Mouse (Mus musculus): ENCODE data around the gene Otub2. TPM values are rescaled to one million over a fixed set of nuclear protein-coding genes. Genes with fewer than 3 reads are reported as not detected.
A peak's percentile ranks its signal among the peaks of the same experiment; 100 is the strongest.

The Otub2 gene
- 5.6 and 8.1 TPM in 2 replicates for polyA plus RNA-seq (2014; fragmentation: Nextera tagmentation; extraction: Ambion mirVana)

- peak; percentile 96 for DNase-seq (ENCODE audit: low spot score)
These were observed at the start of gene Otub2 for GRCm38 (mm10) chr12:103388505-103389347. TSS of gene Otub2 (plus strand) at chr12:103388682.

GRCm38 (mm10) chr12:103341212-103341611 lies 47.3 kb upstream of the Otub2 start:
- DNase-seq (ENCODE audit: low spot score) = no peak
- no peak overlapping the region for H3K27ac ChIP-seq (ENCODE audit: low read depth)
- H3K4me2 ChIP-seq (ENCODE audit: low read length) = no peak overlapping the region
- H3K36me3 ChIP-seq (ENCODE audit: control insufficient read depth, insufficient read depth, low read length) = no peaks in the 10 kb centered on the region
- ATAC-seq (replicated peaks; ENCODE audit: low FRiP score, low TSS enrichment, low read depth) = no peak
- H3K9ac ChIP-seq (ENCODE audit: low read length) = no peak overlapping the region
- H3K9me3 ChIP-seq (ENCODE audit: control insufficient read depth, low read length) = no peaks in the 10 kb centered on the region
- H3K27me3 ChIP-seq (replicated peaks; ENCODE audit: control insufficient read depth, insufficient read depth, low read length) = no peaks in the 10 kb centered on the region
- 0 out of 2 replicates have a peak, but pooled peaks cover 2% of the 10 kb centered on the region for H3K4me1 ChIP-seq (replicated peaks; ENCODE audit: control insufficient read depth, insufficient read depth, low read length)
- no peak overlapping the region for H3K4me3 ChIP-seq (ENCODE audit: low read depth, low read length)
- WGBS = 84% methylated on average over 5 of the region's 5 CpGs

More at GRCm38 (mm10) chr12:103388505-103389347, at the start of gene Otub2:
- H3K36me3 ChIP-seq (ENCODE audit: control insufficient read depth, insufficient read depth, low read length) = no peaks in the 10 kb centered on the region
- H3K27ac ChIP-seq (ENCODE audit: low read depth) = no peak within 1 kb of the TSS
- H3K4me1 ChIP-seq (replicated peaks; ENCODE audit: control insufficient read depth, insufficient read depth, low read length) = peaks cover 6% of the 10 kb centered on the region
- no peaks in the 10 kb centered on the region for H3K27me3 ChIP-seq (replicated peaks; ENCODE audit: control insufficient read depth, insufficient read depth, low read length)
- peak within 1 kb of the TSS; percentile 64 for H3K4me2 ChIP-seq (ENCODE audit: low read length)
- WGBS = under 1% methylated on average over 58 of the region's 58 CpGs
- peak within 1 kb of the TSS; percentile 75 for H3K9ac ChIP-seq (ENCODE audit: low read length)
- H3K9me3 ChIP-seq (ENCODE audit: control insufficient read depth, low read length) = no peaks in the 10 kb centered on the region
- peak within 1 kb of the TSS; percentile 80 for H3K4me3 ChIP-seq (ENCODE audit: low read depth, low read length)
- peak; percentile 97 for ATAC-seq (replicated peaks; ENCODE audit: low FRiP score, low TSS enrichment, low read depth)

DNA sequence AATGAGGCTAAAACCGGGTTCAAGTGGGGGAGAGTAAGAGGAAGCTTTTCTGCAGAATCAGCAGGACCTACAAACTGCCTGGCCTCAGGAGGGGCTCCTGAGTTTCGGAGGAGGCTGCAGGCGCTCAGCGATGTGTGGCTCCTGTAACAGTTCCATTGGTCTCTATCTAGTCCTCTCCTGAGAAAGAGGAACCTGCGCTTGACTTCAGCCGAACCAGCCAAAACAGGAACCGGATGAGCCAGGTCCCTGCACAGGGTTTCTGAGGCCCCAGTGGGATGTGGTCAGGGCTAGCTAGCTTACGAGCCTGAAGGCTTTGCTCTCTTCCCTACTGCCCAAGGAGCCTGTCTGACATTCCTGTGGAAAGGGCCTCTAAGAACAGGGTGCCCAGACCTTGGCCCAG lies 45.0 kb upstream of the Otub2 start:
- 70% methylated on average over 8 of the region's 8 CpGs for WGBS
- no peaks in the 10 kb centered on the region for H3K9me3 ChIP-seq (ENCODE audit: control insufficient read depth, low read length)

GRCm38 (mm10) chr12:103344934-103345333 lies 43.5 kb upstream of the Otub2 start:
- H3K9me3 ChIP-seq (ENCODE audit: control insufficient read depth, low read length) = no peaks in the 10 kb centered on the region
- WGBS = 68% methylated on average over 7 of the region's 7 CpGs
- H3K27me3 ChIP-seq (replicated peaks; ENCODE audit: control insufficient read depth, insufficient read depth, low read length) = no peaks in the 10 kb centered on the region
- no peaks in the 10 kb centered on the region for H3K4me1 ChIP-seq (replicated peaks; ENCODE audit: control insufficient read depth, insufficient read depth, low read length)
- ATAC-seq (replicated peaks; ENCODE audit: low FRiP score, low TSS enrichment, low read depth) (no peak), DNase-seq (ENCODE audit: low spot score) (no peak)
- no peak overlapping the region for H3K27ac ChIP-seq (ENCODE audit: low read depth)
- no peaks in the 10 kb centered on the region for H3K36me3 ChIP-seq (ENCODE audit: control insufficient read depth, insufficient read depth, low read length)
- no peak overlapping the region for H3K4me3 ChIP-seq (ENCODE audit: low read depth, low read length)
- no peak overlapping the region for H3K9ac ChIP-seq (ENCODE audit: low read length)
- no peak overlapping the region for H3K4me2 ChIP-seq (ENCODE audit: low read length)

More for the DNA sequence above, 45.0 kb upstream of the Otub2 start:
- Histone ChIP-seq H3K9ac (ENCODE audit: low read length) (no peak overlapping the region), H3K36me3 (ENCODE audit: control insufficient read depth, insufficient read depth, low read length) (no peaks in the 10 kb centered on the region), H3K27ac (ENCODE audit: low read depth) (no peak overlapping the region), H3K4me2 (ENCODE audit: low read length) (no peak overlapping the region), H3K27me3 (replicated peaks; ENCODE audit: control insufficient read depth, insufficient read depth, low read length) (no peaks in the 10 kb centered on the region), H3K4me3 (ENCODE audit: low read depth, low read length) (no peak overlapping the region), H3K4me1 (replicated peaks; ENCODE audit: control insufficient read depth, insufficient read depth, low read length) (no peaks in the 10 kb centered on the region)
- ATAC-seq (replicated peaks; ENCODE audit: low FRiP score, low TSS enrichment, low read depth) = no peak
- no peak for DNase-seq (ENCODE audit: low spot score)

DNA sequence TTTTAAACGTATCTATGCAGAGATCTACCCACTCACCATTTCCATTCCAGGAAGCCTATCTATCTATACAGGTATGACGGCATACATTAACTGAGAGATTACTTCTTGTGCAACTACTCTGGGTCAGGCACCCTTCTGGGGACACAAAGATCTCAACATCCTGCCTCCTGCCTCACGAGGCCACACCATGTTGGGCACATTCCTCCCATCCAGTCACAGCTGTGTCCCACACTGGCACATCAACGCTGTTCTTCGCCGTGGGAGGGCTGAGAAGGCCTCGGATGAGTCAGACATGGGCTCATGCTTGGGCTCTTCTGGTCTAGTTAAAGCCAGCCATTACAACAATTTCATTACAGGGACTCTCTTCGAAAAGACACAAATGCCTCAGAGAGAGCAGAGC lies 41.5 kb upstream of the Otub2 start:
- H3K36me3 ChIP-seq (ENCODE audit: control insufficient read depth, insufficient read depth, low read length) = no peaks in the 10 kb centered on the region
- 84% methylated on average over 8 of the region's 8 CpGs for WGBS

DNA sequence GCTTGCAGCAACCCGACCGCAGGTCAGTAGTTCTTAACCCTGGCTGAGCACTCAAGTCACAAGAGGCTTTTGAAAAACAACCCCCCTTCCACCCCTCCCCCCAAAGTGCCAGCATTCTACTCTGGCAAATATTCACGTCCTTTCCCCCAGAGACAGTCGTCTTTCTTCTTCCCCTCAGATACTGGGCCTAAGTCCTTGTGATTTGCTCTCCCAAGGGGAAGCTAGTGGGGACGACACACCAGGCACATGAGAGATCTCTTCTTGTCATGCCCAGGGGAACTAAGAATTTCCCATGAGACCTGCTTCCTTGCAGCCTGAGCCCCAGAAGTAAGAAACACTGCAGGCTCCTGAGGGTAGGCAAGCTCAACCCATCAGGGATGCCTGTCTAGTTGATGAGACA lies 41.1 kb upstream of the Otub2 start:
- Histone ChIP-seq H3K9ac (ENCODE audit: low read length) (no peak overlapping the region), H3K4me1 (replicated peaks; ENCODE audit: control insufficient read depth, insufficient read depth, low read length) (no peaks in the 10 kb centered on the region), H3K9me3 (ENCODE audit: control insufficient read depth, low read length) (no peaks in the 10 kb centered on the region), H3K36me3 (ENCODE audit: control insufficient read depth, insufficient read depth, low read length) (no peaks in the 10 kb centered on the region), H3K4me2 (ENCODE audit: low read length) (no peak overlapping the region), H3K27ac (ENCODE audit: low read depth) (no peak overlapping the region), H3K27me3 (replicated peaks; ENCODE audit: control insufficient read depth, insufficient read depth, low read length) (no peaks in the 10 kb centered on the region), H3K4me3 (ENCODE audit: low read depth, low read length) (no peak overlapping the region)
- DNase-seq (ENCODE audit: low spot score) (no peak), ATAC-seq (replicated peaks; ENCODE audit: low FRiP score, low TSS enrichment, low read depth) (no peak)
- 56% methylated on average over 5 of the region's 5 CpGs for WGBS

More for the DNA sequence above, 41.5 kb upstream of the Otub2 start:
- Histone ChIP-seq H3K9ac (ENCODE audit: low read length) (no peak overlapping the region), H3K27me3 (replicated peaks; ENCODE audit: control insufficient read depth, insufficient read depth, low read length) (no peaks in the 10 kb centered on the region), H3K4me2 (ENCODE audit: low read length) (no peak overlapping the region), H3K4me3 (ENCODE audit: low read depth, low read length) (no peak overlapping the region), H3K9me3 (ENCODE audit: control insufficient read depth, low read length) (no peaks in the 10 kb centered on the region), H3K27ac (ENCODE audit: low read depth) (no peak overlapping the region), H3K4me1 (replicated peaks; ENCODE audit: control insufficient read depth, insufficient read depth, low read length) (no peaks in the 10 kb centered on the region)
- no peak for DNase-seq (ENCODE audit: low spot score)
- ATAC-seq (replicated peaks; ENCODE audit: low FRiP score, low TSS enrichment, low read depth) = no peak

GRCm38 (mm10) chr12:103348506-103348905 lies 40.0 kb upstream of the Otub2 start:
- Histone ChIP-seq H3K9me3 (ENCODE audit: control insufficient read depth, low read length) (no peaks in the 10 kb centered on the region), H3K27me3 (replicated peaks; ENCODE audit: control insufficient read depth, insufficient read depth, low read length) (no peaks in the 10 kb centered on the region), H3K36me3 (ENCODE audit: control insufficient read depth, insufficient read depth, low read length) (no peaks in the 10 kb centered on the region), H3K9ac (ENCODE audit: low read length) (no peak overlapping the region), H3K27ac (ENCODE audit: low read depth) (no peak overlapping the region), H3K4me1 (replicated peaks; ENCODE audit: control insufficient read depth, insufficient read depth, low read length) (no peaks in the 10 kb centered on the region), H3K4me2 (ENCODE audit: low read length) (no peak overlapping the region), H3K4me3 (ENCODE audit: low read depth, low read length) (no peak overlapping the region)
- DNase-seq (ENCODE audit: low spot score) = peak; percentile 95
- 3% methylated on average over 3 of the region's 3 CpGs for WGBS
- peak; percentile 53 for ATAC-seq (replicated peaks; ENCODE audit: low FRiP score, low TSS enrichment, low read depth)

DNA sequence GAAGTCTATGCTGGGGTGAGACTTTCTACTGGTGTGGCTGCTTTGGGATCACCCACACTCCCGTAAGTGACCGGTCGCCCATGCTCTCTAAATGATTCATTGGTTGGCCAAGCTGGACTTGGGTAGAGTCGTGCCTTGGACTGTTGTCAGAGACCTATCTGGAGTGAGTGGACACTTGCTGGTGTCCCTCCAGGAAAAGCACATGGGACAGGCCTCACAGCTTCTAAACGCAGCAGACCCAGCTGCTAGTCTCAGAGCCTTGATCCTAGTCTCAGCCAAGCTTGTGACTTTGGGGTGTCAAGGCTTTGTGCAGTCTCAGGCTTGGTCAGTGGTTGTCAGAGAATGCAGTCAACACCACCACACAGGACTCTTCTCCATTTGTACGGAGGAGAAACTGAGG lies 35.7 kb upstream of the Otub2 start:
- H3K4me2 ChIP-seq (ENCODE audit: low read length) = no peak overlapping the region
- no peak overlapping the region for H3K4me3 ChIP-seq (ENCODE audit: low read depth, low read length)
- H3K9me3 ChIP-seq (ENCODE audit: control insufficient read depth, low read length) = no peaks in the 10 kb centered on the region
- no peak for ATAC-seq (replicated peaks; ENCODE audit: low FRiP score, low TSS enrichment, low read depth)
- 91% methylated on average over 6 of the region's 6 CpGs for WGBS
- no peak overlapping the region for H3K27ac ChIP-seq (ENCODE audit: low read depth)
- H3K27me3 ChIP-seq (replicated peaks; ENCODE audit: control insufficient read depth, insufficient read depth, low read length) = no peaks in the 10 kb centered on the region
- no peak for DNase-seq (ENCODE audit: low spot score)
- no peaks in the 10 kb centered on the region for H3K4me1 ChIP-seq (replicated peaks; ENCODE audit: control insufficient read depth, insufficient read depth, low read length)
- no peaks in the 10 kb centered on the region for H3K36me3 ChIP-seq (ENCODE audit: control insufficient read depth, insufficient read depth, low read length)
- no peak overlapping the region for H3K9ac ChIP-seq (ENCODE audit: low read length)

DNA sequence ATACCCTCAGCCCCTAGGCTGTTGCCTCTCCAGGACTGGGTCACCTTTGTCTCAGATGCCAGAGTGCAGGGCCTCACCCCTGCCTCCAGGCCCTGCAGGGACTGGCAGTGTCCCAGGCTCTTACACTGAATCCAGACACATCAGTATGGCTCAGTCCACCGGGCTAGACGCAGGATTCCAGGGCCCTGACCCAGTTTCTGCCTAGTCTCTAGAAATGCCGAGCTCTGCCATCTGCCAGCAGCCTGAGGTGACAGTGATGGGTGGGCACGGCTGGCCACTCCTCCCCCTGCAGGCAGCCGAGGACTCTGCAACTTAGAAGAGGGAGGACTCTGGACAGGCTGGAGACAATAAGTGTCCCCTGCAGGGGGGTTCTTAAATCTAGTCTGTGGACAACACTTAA lies 34.9 kb upstream of the Otub2 start:
- no peak for DNase-seq (ENCODE audit: low spot score)
- Histone ChIP-seq H3K9me3 (ENCODE audit: control insufficient read depth, low read length) (no peaks in the 10 kb centered on the region), H3K36me3 (ENCODE audit: control insufficient read depth, insufficient read depth, low read length) (no peaks in the 10 kb centered on the region), H3K4me1 (replicated peaks; ENCODE audit: control insufficient read depth, insufficient read depth, low read length) (no peaks in the 10 kb centered on the region), H3K27ac (ENCODE audit: low read depth) (no peak overlapping the region), H3K4me3 (ENCODE audit: low read depth, low read length) (no peak overlapping the region), H3K27me3 (replicated peaks; ENCODE audit: control insufficient read depth, insufficient read depth, low read length) (no peaks in the 10 kb centered on the region), H3K9ac (ENCODE audit: low read length) (no peak overlapping the region), H3K4me2 (ENCODE audit: low read length) (peak overlapping the region; percentile 24; the same call in 1 of the 2 replicates)
- ATAC-seq (replicated peaks; ENCODE audit: low FRiP score, low TSS enrichment, low read depth) = no peak
- 11% methylated on average over 5 of the region's 5 CpGs for WGBS

All from intestine, embryonic 14.5 days (tissue).